Mouse (Mus musculus) forebrain, embryonic 14.5 days (tissue): ENCODE measurements at regions not wholly inside any gene's neighbourhood (a gene's known extent, or its start where the extent isn't known, plus 50 kb on each side); places are given as distances from the start of the nearest gene placed in this dataset.
"Not testable (repeated sequence)": the region's sequence is repeated elsewhere in the genome, so short reads cannot be mapped to it uniquely, and the experiment has no call there.

Experiments
- ATAC-seq: fragments of 200-750 bp; cut with Nextera tagmentation; 2 replicates; pipeline ENCODE4 v1.8.0; 2017; ENCODE audit warnings: mild to moderate bottlenecking, moderate library complexity
- DNase-seq: peaks from one replicate; pipeline ENCODE4 v3.0.0-alpha.2; 2015; ENCODE audit warnings: low spot score
- H3K27ac ChIP-seq: fragments of 300-500 bp; sonication (generic); 2 replicates; pipeline ENCODE4 v1.5.1; 2014; ENCODE audit warnings: low read depth, mild to moderate bottlenecking, control low read depth, low read length, moderate library complexity
- H3K27me3 ChIP-seq: fragments of 300-500 bp; sonication (generic); replicated peaks from 2 replicates; pipeline ENCODE4 v1.6.1; 2014; ENCODE audit warnings: low read length, control low read depth, mixed read lengths; ENCODE audit not compliant: control insufficient read depth, insufficient read depth
- H3K36me3 ChIP-seq: fragments of 300-500 bp; sonication (generic); 2 replicates; pipeline ENCODE4 v1.6.1; 2014; ENCODE audit warnings: low read length, control low read depth; ENCODE audit not compliant: control insufficient read depth, insufficient read depth
- H3K4me1 ChIP-seq: fragments of 300-500 bp; sonication (generic); 2 replicates; pipeline ENCODE4 v1.6.1; 2014; ENCODE audit warnings: antibody characterized with exemption, low read length, control low read depth; ENCODE audit not compliant: control insufficient read depth, insufficient read depth
- H3K4me2 ChIP-seq: fragments of 300-500 bp; sonication (generic); 2 replicates; pipeline ENCODE4 v1.6.1; 2014; ENCODE audit warnings: mild to moderate bottlenecking, control low read depth, low read length
- H3K4me3 ChIP-seq: fragments of 300-500 bp; sonication (generic); 2 replicates; pipeline ENCODE4 v1.5.1; 2014; ENCODE audit warnings: low read depth, low read length, control low read depth
- H3K9ac ChIP-seq: fragments of 300-500 bp; sonication (generic); 2 replicates; pipeline ENCODE4 v1.6.1; 2014; ENCODE audit warnings: mild to moderate bottlenecking, low read length, control low read depth, moderate library complexity
- H3K9me3 ChIP-seq: fragments of 300-500 bp; sonication (generic); replicated peaks from 2 replicates; pipeline ENCODE4 v1.6.1; 2016; ENCODE audit warnings: low read length, control low read depth, mixed read lengths; ENCODE audit not compliant: control insufficient read depth
- WGBS: fragments of 180-500 bp; shearing (Covaris S2); extraction: QIAGEN DNeasy Blood & Tissue Kit; methylation state at CpG from one replicate; pipeline ENCODE4 v1.1.7; 2014; 5-methylcytosine and 5-hydroxymethylcytosine counted together

- Histone ChIP-seq H3K27me3 (no peaks in the 10 kb centered on the region), H3K9me3 (no peaks in the 10 kb centered on the region), H3K36me3 (no peaks in the 10 kb centered on the region), H3K9ac (no peak overlapping the region), H3K4me1 (no peaks in the 10 kb centered on the region), H3K4me3 (no peak overlapping the region), H3K4me2 (no peak overlapping the region), H3K27ac (no peak overlapping the region)
- ATAC-seq (no peak), DNase-seq (no peak)
- 91% methylated on average over 2 of the region's 2 CpGs for WGBS
These were observed 152.3 kb upstream of the Fundc1 start for GRCm38 (mm10) chrX:17724398-17724797.

- H3K4me1 ChIP-seq, H3K4me3 ChIP-seq, H3K9ac ChIP-seq, H3K27me3 ChIP-seq, H3K36me3 ChIP-seq, H3K4me2 ChIP-seq, H3K9me3 ChIP-seq, ATAC-seq, H3K27ac ChIP-seq, DNase-seq: not testable (repeated sequence)
- 64% methylated on average over 6 of the region's 6 CpGs for WGBS
These were observed 149.9 kb upstream of the Fundc1 start for GRCm38 (mm10) chrX:17721866-17722625.

- WGBS: 96% methylated on average over 1 of the region's 1 CpGs
- no peak overlapping the region for H3K4me2 ChIP-seq
- no peaks in the 10 kb centered on the region for H3K27me3 ChIP-seq
- no peaks in the 10 kb centered on the region for H3K36me3 ChIP-seq
- H3K4me1 ChIP-seq: no peaks in the 10 kb centered on the region
- H3K9me3 ChIP-seq: no peaks in the 10 kb centered on the region
- no peak overlapping the region for H3K27ac ChIP-seq
- no peak overlapping the region for H3K4me3 ChIP-seq
- ATAC-seq (no peak), DNase-seq (no peak)
- H3K9ac ChIP-seq: no peak overlapping the region
These were observed 142.4 kb upstream of the Fundc1 start for GRCm38 (mm10) chrX:17714534-17714933.

- no peaks in the 10 kb centered on the region for H3K27me3 ChIP-seq
- no peaks in the 10 kb centered on the region for H3K4me1 ChIP-seq
- H3K27ac ChIP-seq: no peak overlapping the region
- no peak overlapping the region for H3K4me3 ChIP-seq
- WGBS: 69% methylated on average over 2 of the region's 2 CpGs
- H3K4me2 ChIP-seq: no peak overlapping the region
- H3K9me3 ChIP-seq: no peaks in the 10 kb centered on the region
- H3K9ac ChIP-seq: no peak overlapping the region
- no peaks in the 10 kb centered on the region for H3K36me3 ChIP-seq
- DNase-seq: no peak
- ATAC-seq: no peak
These were observed 140.8 kb upstream of the Fundc1 start for GRCm38 (mm10) chrX:17712919-17713318.

GRCm38 (mm10) chrX:17712475-17712874, 140.3 kb upstream of the Fundc1 start:
- H3K9me3 ChIP-seq: no peaks in the 10 kb centered on the region
- no peaks in the 10 kb centered on the region for H3K27me3 ChIP-seq
- ATAC-seq (no peak), DNase-seq (no peak)
- H3K27ac ChIP-seq: no peak overlapping the region
- H3K36me3 ChIP-seq: no peaks in the 10 kb centered on the region
- no peak overlapping the region for H3K9ac ChIP-seq
- no peak overlapping the region for H3K4me3 ChIP-seq
- no peak overlapping the region for H3K4me2 ChIP-seq
- H3K4me1 ChIP-seq: no peaks in the 10 kb centered on the region
